Mouse (Mus musculus) megakaryocyte, embryonic 14.5 days (primary cell): Measurements from ENCODE around the gene Man2b2. TPM values are rescaled to one million over a fixed set of nuclear protein-coding genes. Genes with fewer than 3 reads are reported as not detected.

Experiments used
- H3K27me3 ChIP-seq: replicated peaks from 2 replicates; pipeline ENCODE3; 2012; ENCODE audit warnings: inconsistent platforms
- H3K36me3 ChIP-seq: replicated peaks from 2 replicates; pipeline ENCODE3; 2012; ENCODE audit warnings: low read length, inconsistent platforms, mixed read lengths
- H3K4me1 ChIP-seq: 2 replicates; pipeline ENCODE4 v1.6.1; 2012; ENCODE audit warnings: inconsistent platforms
- H3K4me3 ChIP-seq: replicated peaks from 2 replicates; pipeline ENCODE3; 2012; ENCODE audit warnings: moderate library complexity, mild to moderate bottlenecking, inconsistent platforms
- H3K9me3 ChIP-seq: 2 replicates; pipeline ENCODE4 v1.6.1; 2012; ENCODE audit warnings: inconsistent platforms
- FLI1 ChIP-seq: IDR thresholded peaks from 2 replicates; pipeline ENCODE4 v1.6.1; 2012; ENCODE audit warnings: low read length, inconsistent platforms, mixed read lengths
- GATA1 ChIP-seq: IDR thresholded peaks from 3 replicates; pipeline ENCODE4 v1.6.1; 2012; ENCODE audit warnings: mixed read lengths, low read length, inconsistent platforms, borderline replicate concordance
- polyA plus RNA-seq: library from polyadenylated mRNA; stranded (reverse); fragments of >175 nt; gene quantifications from 2 replicates; pipeline ENCODE4 v1.2.3, GENCODE M21; 2012; ENCODE audit warnings: low replicate concordance; ENCODE audit not compliant: insufficient read depth

The Man2b2 gene
- 66.2 and 73.5 TPM in 2 replicates for polyA plus RNA-seq

GRCm38 (mm10) chr5:36829913-36830879, at the start of gene Man2b2:
Gene Man2b2 (minus strand): TSS chr5:36830653.
- TF ChIP-seq FLI1 (no peak), GATA1 (no peak)
- peaks cover 2% of the 10 kb centered on the region for H3K27me3 ChIP-seq
- H3K4me3 ChIP-seq = peak within 1 kb of the TSS; percentile 92

GRCm38 (mm10) chr5:36878801-36879200, 48.3 kb upstream of the Man2b2 start:
- no peaks in the 10 kb centered on the region for H3K36me3 ChIP-seq
- H3K9me3 ChIP-seq = no peaks in the 10 kb centered on the region
- no peaks in the 10 kb centered on the region for H3K4me1 ChIP-seq
- H3K4me3 ChIP-seq = no peak overlapping the region
- peaks cover 65% of the 10 kb centered on the region for H3K27me3 ChIP-seq
- no peak for TF ChIP-seq GATA1
- no peak for TF ChIP-seq FLI1

More at GRCm38 (mm10) chr5:36829913-36830879, at the start of gene Man2b2:
- H3K4me1 ChIP-seq = peaks cover 35% of the 10 kb centered on the region
- no peaks in the 10 kb centered on the region for H3K9me3 ChIP-seq
- H3K36me3 ChIP-seq = peaks cover 44% of the 10 kb centered on the region

DNA sequence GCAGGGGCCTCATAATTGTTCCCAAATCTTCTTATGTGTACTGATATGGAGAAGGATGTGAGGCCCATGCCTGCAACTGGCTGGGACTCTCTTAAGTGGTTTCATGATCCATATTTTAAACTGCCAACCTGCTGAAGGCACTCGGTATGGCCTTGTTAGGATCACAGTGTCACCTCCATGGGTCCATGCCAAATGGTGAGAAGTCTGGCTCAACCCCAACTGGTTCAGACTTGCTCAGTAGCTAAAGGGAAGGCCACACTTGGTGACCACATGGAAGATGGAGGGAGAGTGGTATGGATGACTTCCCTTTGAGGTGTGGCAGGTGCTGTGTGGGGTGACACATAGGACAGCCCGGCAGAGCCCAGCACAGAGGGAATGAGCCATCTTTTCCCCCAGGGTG, 47.2 kb upstream of the Man2b2 start:
- Histone ChIP-seq H3K36me3 (no peaks in the 10 kb centered on the region), H3K4me1 (no peaks in the 10 kb centered on the region), H3K4me3 (no peak overlapping the region), H3K27me3 (peaks cover 67% of the 10 kb centered on the region), H3K9me3 (no peaks in the 10 kb centered on the region)
- TF ChIP-seq GATA1 = no peak
- no peak for TF ChIP-seq FLI1

GRCm38 (mm10) chr5:36876777-36877396, 46.4 kb upstream of the Man2b2 start:
- H3K36me3 ChIP-seq = no peaks in the 10 kb centered on the region
- no peak for TF ChIP-seq GATA1
- no peak for TF ChIP-seq FLI1
- H3K4me3 ChIP-seq = no peak overlapping the region
- no peaks in the 10 kb centered on the region for H3K4me1 ChIP-seq
- H3K9me3 ChIP-seq = no peaks in the 10 kb centered on the region
- H3K27me3 ChIP-seq = peaks cover 66% of the 10 kb centered on the region

DNA sequence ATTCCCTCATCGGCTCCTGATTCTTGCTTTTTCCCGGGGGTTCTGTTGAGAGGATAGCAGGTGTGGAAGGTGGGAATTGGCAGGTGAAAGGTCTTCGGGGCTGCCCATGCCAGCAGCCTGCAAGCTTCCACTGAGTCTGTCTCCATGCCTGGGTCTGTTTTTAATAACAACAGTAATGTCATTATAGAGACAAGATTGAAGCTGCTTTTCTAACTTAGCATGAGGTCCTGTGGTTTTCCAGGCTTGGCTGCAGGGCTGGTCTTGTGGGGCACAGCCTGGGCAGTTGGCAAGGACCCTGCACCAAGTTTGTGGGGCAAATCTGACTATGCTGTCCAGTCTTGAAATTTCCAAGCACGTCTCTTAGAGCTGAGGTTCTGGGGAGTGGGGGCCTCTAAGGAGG, 45.5 kb upstream of the Man2b2 start:
- Histone ChIP-seq H3K9me3 (peaks cover 9% of the 10 kb centered on the region), H3K4me1 (no peaks in the 10 kb centered on the region), H3K36me3 (no peaks in the 10 kb centered on the region), H3K4me3 (no peak overlapping the region), H3K27me3 (peaks cover 69% of the 10 kb centered on the region)
- TF ChIP-seq GATA1 (no peak), FLI1 (no peak)

DNA sequence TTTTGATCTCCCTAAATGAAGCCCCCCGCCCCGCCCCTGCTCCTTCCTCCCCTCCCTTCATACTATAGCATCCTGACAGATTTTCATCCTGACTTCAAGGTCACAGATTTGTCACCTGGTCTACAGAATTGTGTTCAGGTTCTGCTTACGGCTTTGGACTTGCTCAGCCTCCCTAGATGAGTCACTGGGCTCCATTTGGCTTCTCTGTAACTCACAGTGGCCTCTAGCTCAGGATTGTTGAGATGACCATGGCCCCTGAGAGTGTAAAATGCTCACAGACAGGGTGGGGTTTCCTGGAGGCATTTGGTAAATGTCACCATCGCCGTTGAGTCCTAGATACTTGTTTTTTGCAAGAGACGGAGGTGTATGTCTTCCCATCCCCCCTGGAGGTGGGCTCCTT, 40.5 kb upstream of the Man2b2 start:
- no peak overlapping the region for H3K4me3 ChIP-seq
- H3K9me3 ChIP-seq = peaks cover 21% of the 10 kb centered on the region
- TF ChIP-seq FLI1 = no peak
- TF ChIP-seq GATA1 = no peak
- peaks cover 9% of the 10 kb centered on the region for H3K4me1 ChIP-seq
- peaks cover 93% of the 10 kb centered on the region for H3K27me3 ChIP-seq
- no peaks in the 10 kb centered on the region for H3K36me3 ChIP-seq

GRCm38 (mm10) chr5:36869578-36870236, 39.3 kb upstream of the Man2b2 start:
- Histone ChIP-seq H3K36me3 (no peaks in the 10 kb centered on the region), H3K4me3 (no peak overlapping the region), H3K27me3 (peaks cover 96% of the 10 kb centered on the region)

DNA sequence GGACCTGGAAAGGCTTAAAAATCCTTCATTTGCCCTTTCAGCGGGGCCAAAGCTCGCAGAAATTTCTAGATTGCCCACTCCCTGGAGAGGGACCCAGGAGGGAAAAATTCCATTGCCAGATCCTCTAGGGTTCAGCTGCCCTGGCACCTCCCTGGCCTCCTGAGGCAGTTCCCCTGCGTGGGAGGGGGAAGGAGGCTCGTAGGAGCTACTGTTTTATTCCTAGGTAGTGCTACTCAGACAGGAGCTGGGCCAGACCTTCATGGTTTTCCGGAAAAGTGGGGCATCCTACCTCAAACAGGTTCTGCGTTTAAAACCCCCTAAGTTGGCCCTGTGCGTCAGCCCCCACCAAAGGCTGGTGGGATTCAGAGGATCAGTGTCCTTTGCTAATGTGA, 38.7 kb upstream of the Man2b2 start:
- TF ChIP-seq FLI1 (no peak), GATA1 (no peak)
- peaks cover 96% of the 10 kb centered on the region for H3K27me3 ChIP-seq
- peaks cover 21% of the 10 kb centered on the region for H3K9me3 ChIP-seq
- H3K4me1 ChIP-seq = peaks cover 18% of the 10 kb centered on the region
- H3K36me3 ChIP-seq = no peaks in the 10 kb centered on the region
- no peak overlapping the region for H3K4me3 ChIP-seq

More at GRCm38 (mm10) chr5:36869578-36870236, 39.3 kb upstream of the Man2b2 start:
- H3K9me3 ChIP-seq = peaks cover 21% of the 10 kb centered on the region
- peaks cover 14% of the 10 kb centered on the region for H3K4me1 ChIP-seq
- TF ChIP-seq FLI1 (no peak), GATA1 (no peak)

- TF ChIP-seq GATA1 = no peak
- no peak for TF ChIP-seq FLI1
- Histone ChIP-seq H3K36me3 (no peaks in the 10 kb centered on the region), H3K27me3 (peaks cover 95% of the 10 kb centered on the region), H3K9me3 (peaks cover 21% of the 10 kb centered on the region), H3K4me3 (no peak within 1 kb of the TSS), H3K4me1 (peaks cover 18% of the 10 kb centered on the region)
Measured at GRCm38 (mm10) chr5:36868266-36869090, 38.0 kb upstream of the Man2b2 start, which contains the start of gene Ppp2r2c. Gene Ppp2r2c (plus strand): TSS chr5:36868513.
